Comparison of ENCODE assay signal across 8 mouse cellular contexts in the genomic region with DNA sequence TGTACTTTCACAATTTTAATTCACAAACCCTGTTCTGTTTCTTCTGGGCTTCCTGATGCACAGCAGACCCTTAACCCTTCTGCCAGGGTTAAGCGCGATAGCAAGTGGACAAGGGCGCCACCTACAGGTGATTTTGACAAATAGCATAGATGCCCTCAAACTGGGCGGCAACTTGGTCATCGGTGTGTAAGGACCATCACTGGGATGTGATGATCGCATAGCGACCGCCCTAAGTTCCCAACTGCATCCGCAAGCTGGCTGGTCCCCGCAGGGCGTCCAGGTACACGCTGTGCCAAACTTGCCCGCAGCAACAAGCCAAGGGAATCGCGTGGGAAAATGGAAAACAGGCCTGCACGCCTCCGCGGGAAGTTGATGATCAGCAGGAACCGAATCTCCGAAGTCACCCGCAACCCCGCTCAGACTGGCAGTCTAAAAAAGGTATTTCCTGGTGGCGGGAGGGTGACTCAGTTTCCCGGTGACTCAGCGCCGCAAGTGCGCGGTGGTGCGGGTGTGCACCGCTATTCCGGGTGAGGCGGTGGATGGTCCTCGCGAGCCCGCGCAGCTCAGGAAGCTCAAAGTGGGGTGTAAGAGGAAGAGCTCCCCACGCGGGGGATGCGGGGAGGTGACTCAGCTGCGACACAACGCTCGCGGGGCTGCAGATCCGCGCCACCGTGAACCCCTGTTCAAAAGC.
A peak's percentile ranks its signal among the peaks of the same experiment; 100 is the strongest.
DNase-seq lines count a peak whose midpoint lies in the region; ATAC-seq and TF ChIP-seq lines count a peak whose summit lies in the region.

No protein-coding gene starts in this region.

- under 1% methylated on average over 46 of the region's 46 CpGs for WGBS in forebrain, embryonic 11.5 days
- 3% methylated on average over 46 of the region's 46 CpGs for WGBS in liver, embryonic 16.5 days (ENCODE audit: insufficient replicate concordance)
- 2% methylated on average over 46 of the region's 46 CpGs for WGBS in neural tube, embryonic 12.5 days

- H3K27me3 ChIP-seq in E14TG2a.4 (ENCODE audit: insufficient read depth, low read length): peaks cover 74% of the 10 kb centered on the region
- H3K27me3 ChIP-seq in forebrain, embryonic 11.5 days (ENCODE audit: control insufficient read depth, insufficient read depth, low read length): no peaks in the 10 kb centered on the region
- H3K27me3 ChIP-seq in liver, embryonic 16.5 days (ENCODE audit: control insufficient read depth, insufficient read depth, low read depth, low read length): peaks cover 14% of the 10 kb centered on the region
- peaks cover 10% of the 10 kb centered on the region for H3K27me3 ChIP-seq in neural tube, embryonic 12.5 days (replicated peaks)

- DNase-seq in c-Kit-negative CD71-positive TER-119-positive erythroid progenitor cells, embryonic 14.5 days (ENCODE audit: low read depth, low spot score): peak; percentile 8
- peak; percentile 87 for DNase-seq in forebrain, embryonic 11.5 days (ENCODE audit: low spot score)
- peak; percentile 74 to 83 for DNase-seq in heart, postnatal 14 days
- peak; percentile 60 for DNase-seq in layer of hippocampus, adult 11-12 months (ENCODE audit: low spot score)
- peak; percentile 79 for DNase-seq in testis, postnatal 10 days (ENCODE audit: low spot score)

- peak; percentile 77 for TF ChIP-seq CTCF in E14TG2a.4 (conservative IDR thresholded peaks at IDR 0.05; ENCODE audit: low read length)

- H3K27ac ChIP-seq in forebrain, embryonic 11.5 days (ENCODE audit: low read depth, low read length): no peak overlapping the region
- H3K27ac ChIP-seq in liver, embryonic 16.5 days (ENCODE audit: low read length): no peak overlapping the region
- no peak overlapping the region for H3K27ac ChIP-seq in neural tube, embryonic 12.5 days

- no peaks in the 10 kb centered on the region for H3K36me3 ChIP-seq in E14TG2a.4 (ENCODE audit: insufficient read depth, low read length)
- no peaks in the 10 kb centered on the region for H3K36me3 ChIP-seq in forebrain, embryonic 11.5 days (ENCODE audit: control insufficient read depth, insufficient read depth, low read length)
- no peaks in the 10 kb centered on the region for H3K36me3 ChIP-seq in liver, embryonic 16.5 days (ENCODE audit: control insufficient read depth, insufficient read depth)
- H3K36me3 ChIP-seq in neural tube, embryonic 12.5 days: no peaks in the 10 kb centered on the region

- peak overlapping the region; percentile 39 for H3K9ac ChIP-seq in forebrain, embryonic 11.5 days (ENCODE audit: low read length)
- no peak overlapping the region for H3K9ac ChIP-seq in liver, embryonic 16.5 days (ENCODE audit: low read depth, low read length)
- H3K9ac ChIP-seq in neural tube, embryonic 12.5 days: peak overlapping the region; percentile 14; the same call in 1 of the 2 replicates

- intact Hi-C loops in heart, postnatal 14 days (cut with DNase I): loop anchor here (1.0 to 2.0 kb wide), 3 partner anchors 613 to 772 kb away; no protein-coding TSS in a partner anchor

- H3K4me2 ChIP-seq in forebrain, embryonic 11.5 days (ENCODE audit: low read depth, low read length, severe bottlenecking): peak overlapping the region; percentile 89
- H3K4me2 ChIP-seq in liver, embryonic 16.5 days (ENCODE audit: low read depth, low read length): peak overlapping the region; percentile 37
- H3K4me2 ChIP-seq in neural tube, embryonic 12.5 days (replicated peaks): peak overlapping the region; percentile 94

- H3K9me3 ChIP-seq in E14TG2a.4 (ENCODE audit: low read length): no peaks in the 10 kb centered on the region
- no peaks in the 10 kb centered on the region for H3K9me3 ChIP-seq in forebrain, embryonic 11.5 days (ENCODE audit: control insufficient read depth, low read length)
- no peaks in the 10 kb centered on the region for H3K9me3 ChIP-seq in liver, embryonic 16.5 days (replicated peaks; ENCODE audit: control insufficient read depth, low read length)
- no peaks in the 10 kb centered on the region for H3K9me3 ChIP-seq in neural tube, embryonic 12.5 days

- peak; percentile 73 for ATAC-seq in forebrain, embryonic 11.5 days (replicated peaks; ENCODE audit: low FRiP score)
- no peak for ATAC-seq in liver, embryonic 16.5 days (ENCODE audit: low read depth)
- peak; percentile 75 for ATAC-seq in neural tube, embryonic 12.5 days (ENCODE audit: low FRiP score, low read depth)

- H3K4me3 ChIP-seq in E14TG2a.4 (replicated peaks; ENCODE audit: low read length): peak overlapping the region; percentile 76
- peak overlapping the region; percentile 35 for H3K4me3 ChIP-seq in forebrain, embryonic 11.5 days (ENCODE audit: low read depth, low read length)
- no peak overlapping the region; the same call in 1 of the 2 replicates for H3K4me3 ChIP-seq in liver, embryonic 16.5 days (ENCODE audit: low read depth, low read length)
- H3K4me3 ChIP-seq in neural tube, embryonic 12.5 days: peak overlapping the region; percentile 41

- H3K4me1 ChIP-seq in E14TG2a.4 (replicated peaks; ENCODE audit: low read depth, low read length): peaks cover 15% of the 10 kb centered on the region
- peaks cover 4% of the 10 kb centered on the region; the same call in 1 of the 2 replicates for H3K4me1 ChIP-seq in forebrain, embryonic 11.5 days (replicated peaks; ENCODE audit: control insufficient read depth, insufficient read depth, low read length)
- H3K4me1 ChIP-seq in liver, embryonic 16.5 days (ENCODE audit: control insufficient read depth, low read depth, low read length): no peaks in the 10 kb centered on the region; the same call in 1 of the 2 replicates
- peaks cover 11% of the 10 kb centered on the region for H3K4me1 ChIP-seq in neural tube, embryonic 12.5 days

Comparison
In these comparisons a context has a peak if more than half of its experiments do, and no peak if none do; other contexts are left out.
1. DNase-seq: peak in every context shown above with its lines; median percentile 87 in forebrain, embryonic 11.5 days; 79 in testis, postnatal 10 days; 78 in heart, postnatal 14 days; 60 in layer of hippocampus, adult 11-12 months; 8 in c-Kit-negative CD71-positive TER-119-positive erythroid progenitor cells, embryonic 14.5 days.
2. H3K4me2 ChIP-seq: peak in every context shown above with its lines; median percentile 94 in neural tube, embryonic 12.5 days; 89 in forebrain, embryonic 11.5 days; 37 in liver, embryonic 16.5 days.